In the genomic region with DNA sequence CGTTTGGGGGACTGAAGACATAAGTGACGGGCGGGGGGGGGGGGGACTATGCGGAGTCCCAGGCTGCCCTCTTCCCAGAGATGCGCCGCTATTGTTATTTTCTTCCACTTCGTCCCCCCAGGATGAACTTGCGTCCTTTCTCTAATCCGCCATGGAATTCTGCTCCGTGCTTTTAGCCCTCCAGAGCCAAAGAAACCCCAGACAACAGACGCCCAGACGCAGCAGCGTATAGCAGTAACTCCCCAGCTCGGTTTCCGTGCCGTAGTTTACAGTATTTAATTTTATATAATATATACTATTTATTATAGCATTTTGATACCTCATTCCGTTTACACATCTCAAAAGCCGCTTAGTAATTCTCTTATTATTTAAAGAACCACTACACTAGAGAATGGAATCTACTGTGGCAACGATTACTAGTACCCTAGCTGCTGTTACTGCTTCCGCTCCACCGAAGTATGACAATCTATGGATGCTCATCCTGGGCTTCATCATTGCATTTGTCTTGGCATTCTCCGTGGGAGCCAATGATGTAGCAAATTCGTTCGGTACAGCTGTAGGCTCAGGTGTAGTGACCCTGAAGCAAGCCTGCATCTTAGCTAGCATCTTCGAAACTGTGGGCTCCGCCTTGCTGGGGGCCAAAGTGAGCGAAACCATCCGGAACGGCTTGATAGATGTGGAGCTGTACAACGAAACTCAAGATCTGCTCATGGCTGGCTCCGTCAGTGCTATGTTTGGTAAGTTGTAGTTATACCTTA, we compare ENCODE assay signal across 8 mouse cellular contexts. TPM values are rescaled to one million over a fixed set of nuclear protein-coding genes. Genes with fewer than 3 reads are reported as not detected.
DNase-seq lines count a peak whose midpoint lies in the region; ATAC-seq and TF ChIP-seq lines count a peak whose summit lies in the region.

No protein-coding gene starts in this region.

- 17% methylated on average over 25 of the region's 31 CpGs for WGBS in lung, embryonic 14.5 days
- 14% methylated on average over 29 of the region's 31 CpGs for WGBS in intestine, embryonic 16.5 days
- 13% methylated on average over 30 of the region's 31 CpGs for WGBS in midbrain, embryonic 15.5 days

- peak overlapping the region; percentile 90 for H3K9ac ChIP-seq in lung, embryonic 14.5 days
- H3K9ac ChIP-seq in intestine, embryonic 16.5 days (ENCODE audit: low read depth, low read length), result peak overlapping the region; percentile 92
- peak overlapping the region; percentile 94 for H3K9ac ChIP-seq in midbrain, embryonic 15.5 days

- ATAC-seq in lung, embryonic 14.5 days (ENCODE audit: insufficient read depth), result no peak; the same call in 1 of the 2 replicates
- 0 out of 2 replicates have a peak, but pooled peaks have one; percentile 0 for ATAC-seq in intestine, embryonic 16.5 days
- peak; percentile 7 for ATAC-seq in midbrain, embryonic 15.5 days (replicated peaks)

- 0 out of 2 replicates have a peak, but pooled peaks cover 3% of the 10 kb centered on the region for H3K4me1 ChIP-seq in lung, embryonic 14.5 days (ENCODE audit: insufficient read depth)
- H3K4me1 ChIP-seq in erythroblast, embryonic 14.5 days (ENCODE audit: control insufficient read depth), result peaks cover 84% of the 10 kb centered on the region
- H3K4me1 ChIP-seq in intestine, embryonic 16.5 days (ENCODE audit: control insufficient read depth, insufficient read depth, low read length), result peaks cover 16% of the 10 kb centered on the region
- H3K4me1 ChIP-seq in midbrain, embryonic 15.5 days, result peaks cover 31% of the 10 kb centered on the region

- H3K4me2 ChIP-seq in lung, embryonic 14.5 days, result peak overlapping the region; percentile 92
- H3K4me2 ChIP-seq in intestine, embryonic 16.5 days (ENCODE audit: low read depth, low read length), result peak overlapping the region; percentile 68
- peak overlapping the region; percentile 81 for H3K4me2 ChIP-seq in midbrain, embryonic 15.5 days

- peak; percentile 60 for DNase-seq in lung, embryonic 14.5 days
- no peak for DNase-seq in lung, postnatal 4 days
- DNase-seq in c-Kit-positive CD71-positive TER-119-negative erythroid progenitor cells, embryonic 14.5 days (ENCODE audit: low read depth), result peak; percentile 23
- no peak for DNase-seq in urinary bladder, postnatal 14 days (ENCODE audit: low spot score)
- DNase-seq in ovary, postnatal 36 days (ENCODE audit: low spot score), result no peak

- no peaks in the 10 kb centered on the region for H3K27me3 ChIP-seq in lung, embryonic 14.5 days (ENCODE audit: insufficient read depth, low read length)
- H3K27me3 ChIP-seq in erythroblast, embryonic 14.5 days (ENCODE audit: control insufficient read depth), result no peaks in the 10 kb centered on the region
- no peaks in the 10 kb centered on the region for H3K27me3 ChIP-seq in intestine, embryonic 16.5 days (replicated peaks; ENCODE audit: control insufficient read depth, insufficient read depth, low read length)
- H3K27me3 ChIP-seq in midbrain, embryonic 15.5 days (replicated peaks), result no peaks in the 10 kb centered on the region

- H3K27ac ChIP-seq in lung, embryonic 14.5 days (ENCODE audit: low read depth), result peak overlapping the region; percentile 87
- H3K27ac ChIP-seq in intestine, embryonic 16.5 days (ENCODE audit: low read length), result no peak overlapping the region
- H3K27ac ChIP-seq in midbrain, embryonic 15.5 days, result peak overlapping the region; percentile 95

- no peak for TF ChIP-seq CTCF in lung, embryonic 14.5 days (IDR thresholded peaks at IDR 0.05; ENCODE audit: low read depth)

- H3K9me3 ChIP-seq in lung, embryonic 14.5 days (ENCODE audit: low read depth, low read length), result no peaks in the 10 kb centered on the region
- no peaks in the 10 kb centered on the region for H3K9me3 ChIP-seq in erythroblast, embryonic 14.5 days (ENCODE audit: control insufficient read depth, low read length)
- H3K9me3 ChIP-seq in intestine, embryonic 16.5 days (ENCODE audit: control insufficient read depth, low read length), result no peaks in the 10 kb centered on the region
- no peaks in the 10 kb centered on the region for H3K9me3 ChIP-seq in midbrain, embryonic 15.5 days

- H3K36me3 ChIP-seq in lung, embryonic 14.5 days (ENCODE audit: insufficient read depth), result peaks cover 42% of the 10 kb centered on the region
- H3K36me3 ChIP-seq in erythroblast, embryonic 14.5 days (ENCODE audit: control insufficient read depth), result peaks cover 69% of the 10 kb centered on the region
- 0 out of 2 replicates have a peak, but pooled peaks cover under 1% of the 10 kb centered on the region for H3K36me3 ChIP-seq in intestine, embryonic 16.5 days (ENCODE audit: control insufficient read depth, insufficient read depth, low read length)
- H3K36me3 ChIP-seq in midbrain, embryonic 15.5 days (replicated peaks), result peaks cover 7% of the 10 kb centered on the region; the same call in 1 of the 2 replicates

- H3K4me3 ChIP-seq in lung, embryonic 14.5 days (ENCODE audit: low read depth, low read length), result peak overlapping the region; percentile 81
- peak overlapping the region; percentile 97 for H3K4me3 ChIP-seq in erythroblast, embryonic 14.5 days (replicated peaks)
- H3K4me3 ChIP-seq in intestine, embryonic 16.5 days (ENCODE audit: low read length), result peak overlapping the region; percentile 84
- H3K4me3 ChIP-seq in midbrain, embryonic 15.5 days, result peak overlapping the region; percentile 89

RNA-seq across cellular contexts. Expression of a gene that starts 0.9 kb away (rescaled TPM):
- polyA plus RNA-seq in lung, embryonic 14.5 days (2014; fragmentation: Nextera tagmentation; extraction: Ambion mirVana), result 29.5 and 34.4 TPM in 2 replicates
- polyA plus RNA-seq in erythroblast, embryonic 14.5 days (2012), result 13.6 and 18.4 TPM in 2 replicates
- 28.8 and 30.4 TPM in 2 replicates for polyA plus RNA-seq in intestine, embryonic 16.5 days (2015; fragmentation: Nextera tagmentation; extraction: Ambion mirVana)
- 57.4 and 60.4 TPM in 2 replicates for polyA plus RNA-seq in midbrain, embryonic 15.5 days (2015; fragmentation: Nextera tagmentation; extraction: Ambion mirVana)

Comparison
In these comparisons a context has a peak if more than half of its experiments do, and no peak if none do; other contexts are left out.
1. DNase-seq: peak in lung, embryonic 14.5 days (single experiment) and c-Kit-positive CD71-positive TER-119-negative erythroid progenitor cells, embryonic 14.5 days (single experiment); none in lung, postnatal 4 days (0 of 2), urinary bladder, postnatal 14 days (single experiment) and ovary, postnatal 36 days (single experiment).
2. Peak in every context shown above with its lines, with median percentiles within 50 percentile points of each other: H3K4me2 ChIP-seq, H3K4me3 ChIP-seq and H3K9ac ChIP-seq.